Mouse (Mus musculus) embryonic stem cell, embryonic (primary cell): ENCODE results near the gene Cdc42bpa.

Experiments used
- CTCF ChIA-PET, 4 experiments: fragments of 300-600 bp in 2 of 4; fragments of 350-600 bp in 2 of 4; sonication (Branson Sonifier 250); formaldehyde crosslinking; loops; one replicate each; lab custom pipeline; 2022; ENCODE audit warnings: inconsistent platforms in 2 of 4; lab: Charles Lee
- POLR2A ChIA-PET, 4 experiments: fragments of 300-600 bp in 2 of 4; fragments of 350-600 bp in 2 of 4; sonication (Branson Sonifier 250); formaldehyde crosslinking; loops; one replicate each; lab custom pipeline; 2022; ENCODE audit warnings: antibody characterized with exemption in 4 of 4, inconsistent platforms in 1 of 4; lab: Charles Lee

Cdc42bpa gene

DNA sequence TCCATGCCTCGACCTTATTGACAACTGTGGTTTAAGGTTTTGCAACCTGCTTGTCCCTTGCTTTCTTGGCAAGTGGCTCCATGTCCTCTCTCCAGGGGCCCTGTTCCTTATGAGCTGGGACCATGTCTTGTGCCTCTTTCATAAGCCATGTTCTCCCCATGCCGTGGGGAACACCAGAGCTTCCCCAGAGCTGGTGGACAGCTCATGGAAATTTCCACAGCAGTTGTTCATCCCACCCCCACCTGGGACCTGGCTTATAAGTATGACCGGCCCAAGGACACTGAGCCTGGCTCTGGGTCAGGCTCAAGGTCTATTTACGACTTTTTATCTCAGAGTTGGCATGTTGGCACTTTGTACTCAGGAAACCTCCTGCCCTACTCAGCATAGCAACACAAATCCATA, 249.8 kb downstream of the Cdc42bpa start:
- ChIA-PET POLR2A (interaction anchor here in 3 of 4 experiments (1.0 to 2.2 kb wide), 12 partner anchors 8 to 407 kb away, joined by 3 to 20 read pairs (median 4); partner anchors contain the start of gene Coq8a (in 1 of the 3)), CTCF (interaction anchor here in 3 of 4 experiments (1.1 to 1.4 kb wide), 4 partner anchors 14 to 362 kb away, joined by 3 to 5 read pairs (median 4); no protein-coding TSS in a partner anchor)

DNA sequence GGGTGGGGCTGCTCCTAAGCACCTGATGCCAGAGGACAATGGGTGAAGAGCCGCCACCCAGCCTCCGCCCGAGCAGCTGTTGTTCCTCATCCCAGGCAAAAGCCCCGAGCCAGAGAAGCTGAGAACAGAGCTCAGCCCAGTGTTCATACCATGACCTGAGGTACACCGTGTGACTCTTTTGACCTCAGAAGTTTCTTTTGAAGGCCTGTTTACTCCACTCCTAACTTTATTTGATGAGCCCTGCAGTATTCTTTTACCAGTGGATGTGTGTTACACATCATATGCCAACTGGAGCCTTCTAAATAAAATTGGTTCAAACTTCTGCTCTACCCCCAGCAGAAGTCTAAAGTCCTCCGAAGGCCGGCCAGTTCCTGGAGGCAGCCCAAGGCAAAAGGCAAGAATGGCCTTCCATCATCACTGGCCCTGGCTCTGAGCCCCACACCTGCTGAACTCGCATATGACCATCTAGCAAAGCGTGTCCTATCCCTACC, 250.6 kb downstream of the Cdc42bpa start:
- POLR2A ChIA-PET: interaction anchor here in 3 of 4 experiments (1.0 to 2.2 kb wide), 12 partner anchors 9 to 408 kb away, joined by 3 to 20 read pairs (median 4); partner anchors contain the start of gene Coq8a (in 1 of the 3)

DNA sequence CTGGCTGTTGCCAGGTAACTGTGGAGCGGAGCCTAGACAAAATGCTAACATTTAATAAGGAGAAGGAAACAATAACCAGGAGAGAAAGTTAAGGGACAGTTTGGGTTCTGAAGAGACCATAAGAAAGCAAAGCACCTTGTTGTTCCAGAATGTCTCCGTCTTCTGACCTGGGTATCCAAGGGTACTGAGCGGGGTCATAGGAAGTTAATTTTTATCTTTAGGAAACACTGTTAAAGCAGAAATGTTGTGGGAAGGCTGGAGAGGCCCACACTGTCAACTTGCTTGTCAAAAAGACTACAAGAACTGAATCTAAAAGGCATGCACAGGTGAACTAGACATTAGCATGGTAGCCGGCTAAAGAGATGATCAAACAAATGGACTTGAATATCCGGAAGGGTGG, 252.6 kb downstream of the Cdc42bpa start:
- ChIA-PET POLR2A (no interaction called here), CTCF (no interaction called here)

More for the DNA sequence above, 250.6 kb downstream of the Cdc42bpa start:
- CTCF ChIA-PET: interaction anchor here in 3 of 4 experiments (1.1 to 1.4 kb wide), 6 partner anchors 9 to 363 kb away, joined by 3 to 5 read pairs (median 3); no protein-coding TSS in a partner anchor

DNA sequence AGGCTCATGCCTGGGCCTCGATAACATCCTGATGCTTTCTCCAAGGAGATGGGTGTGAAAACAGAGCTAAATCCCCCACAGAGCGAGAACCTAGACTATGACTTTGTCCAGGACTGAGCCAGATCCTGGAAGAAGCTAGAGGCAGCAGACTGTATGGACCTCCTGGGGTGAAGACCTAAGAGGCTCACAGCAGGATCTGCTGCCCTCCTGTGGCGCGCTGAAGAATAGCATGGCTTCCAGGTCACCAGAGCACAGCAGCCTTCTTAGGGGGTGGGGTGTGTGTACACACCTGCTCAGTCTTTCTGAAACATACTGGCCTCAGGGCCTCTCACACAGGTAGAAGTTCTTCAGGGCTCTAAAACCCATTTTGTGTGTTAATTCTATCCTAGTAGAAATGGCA, 254.8 kb downstream of the Cdc42bpa start:
- ChIA-PET CTCF (interaction anchor here (0.6 to 2.0 kb wide), 35 partner anchors 8 to 1202 kb away, joined by 3 to 17 read pairs (median 4); partner anchors contain the start of gene Coq8a (in 1 of the 4)), POLR2A (interaction anchor here in 3 of 4 experiments (0.6 to 1.7 kb wide), 11 partner anchors 11 to 1916 kb away, joined by 3 to 4 read pairs (median 3); no protein-coding TSS in a partner anchor)
